Mouse (Mus musculus) heart, adult 11 months (tissue): ENCODE results near the gene Mks1.
"Not testable (repeated sequence)": the region's sequence is repeated elsewhere in the genome, so short reads cannot be mapped to it uniquely, and the experiment has no call there.

Experiments used
- DNase-seq: peaks from one replicate; pipeline ENCODE4 v3.0.0; 2022

The Mks1 gene

DNA sequence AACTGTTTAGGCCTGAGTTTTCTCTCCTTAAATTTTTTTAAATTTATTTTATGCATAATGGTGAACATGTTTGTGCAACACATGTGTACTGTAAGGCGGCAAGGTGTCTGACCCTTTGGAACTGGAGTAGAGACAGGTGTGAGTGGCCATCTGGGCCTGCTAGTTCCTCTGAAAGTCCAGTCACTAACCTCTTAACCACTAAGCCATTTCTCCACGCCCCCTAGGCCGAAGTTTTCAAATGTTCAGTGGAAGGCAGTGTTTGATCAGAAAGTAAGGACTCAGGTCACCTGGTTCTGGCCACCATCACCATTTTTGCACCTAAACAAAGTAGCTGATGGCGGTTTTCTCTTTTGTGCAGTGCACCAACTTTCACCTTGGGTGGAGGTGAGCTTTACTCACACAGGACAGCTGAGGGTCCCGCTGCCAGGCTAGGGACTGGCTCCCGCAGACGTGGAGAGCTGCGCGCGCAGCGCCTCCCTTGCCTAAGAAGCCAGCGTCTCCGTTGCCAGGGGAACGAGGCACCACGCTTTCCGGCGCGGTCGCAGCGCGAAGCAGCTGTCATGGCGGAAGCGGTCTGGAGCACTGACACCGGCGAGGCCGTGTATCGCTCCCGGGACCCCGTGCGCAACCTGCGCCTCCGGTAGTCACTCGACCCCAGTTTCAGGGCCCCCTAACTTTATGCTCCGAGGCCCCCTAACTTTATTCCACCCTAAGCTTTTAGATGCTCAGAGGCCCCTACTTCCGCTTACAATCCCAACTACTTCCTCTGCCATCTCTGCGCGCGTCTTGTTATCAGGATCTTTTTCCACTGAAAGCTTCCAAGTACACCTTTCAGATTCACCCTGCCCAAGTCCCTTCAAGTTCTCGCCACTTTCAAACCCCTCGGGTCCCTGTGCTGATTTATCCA, at the start of gene Mks1:
TSS of gene Mks1 (plus strand) at position 526 of the 907 bp plus-strand sequence.
- DNase-seq: peak; percentile 99

DNA sequence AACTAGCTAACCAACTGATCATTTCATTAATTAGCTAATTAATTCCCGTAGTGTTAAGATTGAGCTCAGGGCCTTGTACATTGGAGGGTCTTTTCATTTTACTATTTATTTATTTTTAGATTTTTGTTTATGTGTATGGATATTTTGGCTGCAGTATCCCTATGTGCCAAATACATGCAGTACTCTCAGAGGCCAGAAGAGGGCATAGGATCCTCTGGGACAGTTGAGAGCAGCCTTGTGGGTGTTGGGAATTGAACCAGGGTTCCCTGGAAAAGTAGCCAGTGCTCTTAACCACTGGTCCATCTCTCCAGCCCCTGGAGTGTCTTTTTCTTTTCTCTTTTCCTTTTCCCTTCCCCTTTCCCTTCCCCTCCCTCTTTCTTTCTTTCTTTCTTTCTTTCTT, 47.6 kb upstream of the Mks1 start:
- no peak for DNase-seq

DNA sequence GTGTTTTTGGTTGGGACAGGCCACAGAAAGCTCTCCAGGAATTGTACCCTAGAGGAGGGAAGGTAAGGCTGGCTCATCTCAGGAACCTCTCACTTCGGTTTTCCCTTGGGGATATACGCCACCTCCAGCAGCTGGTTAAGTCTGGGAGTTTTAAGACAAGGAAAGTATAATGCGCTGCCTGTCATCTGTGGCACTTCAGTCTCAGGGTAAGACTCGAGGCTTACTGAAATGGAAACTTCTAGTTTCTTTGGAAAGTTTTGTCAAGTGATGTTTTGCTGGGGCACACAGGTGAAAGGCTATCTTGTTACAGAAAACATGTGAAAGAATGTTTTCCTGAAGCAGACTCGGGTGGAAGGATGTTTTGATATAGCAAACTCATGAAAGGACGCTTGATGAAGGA, 45.6 kb upstream of the Mks1 start:
- DNase-seq: no peak

DNA sequence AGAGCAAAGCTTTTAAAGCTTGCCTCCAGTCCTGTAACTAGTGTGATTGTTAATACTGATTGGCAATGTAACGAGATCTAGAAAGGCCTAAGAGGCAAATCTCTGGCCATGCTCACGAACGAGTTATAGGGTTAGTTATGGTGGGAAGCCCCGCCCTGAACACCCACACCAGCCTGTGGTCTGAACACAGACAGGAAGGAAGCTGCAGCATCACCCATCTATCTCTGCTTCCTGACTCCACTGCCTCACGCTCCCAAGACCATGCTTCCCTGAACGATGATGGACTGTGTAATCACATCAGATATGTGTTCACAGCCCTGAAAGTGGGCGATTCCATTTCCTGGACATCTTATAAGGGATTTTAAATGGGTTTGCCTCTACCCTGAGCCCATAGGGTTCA, 44.8 kb upstream of the Mks1 start:
- no peak for DNase-seq

DNA sequence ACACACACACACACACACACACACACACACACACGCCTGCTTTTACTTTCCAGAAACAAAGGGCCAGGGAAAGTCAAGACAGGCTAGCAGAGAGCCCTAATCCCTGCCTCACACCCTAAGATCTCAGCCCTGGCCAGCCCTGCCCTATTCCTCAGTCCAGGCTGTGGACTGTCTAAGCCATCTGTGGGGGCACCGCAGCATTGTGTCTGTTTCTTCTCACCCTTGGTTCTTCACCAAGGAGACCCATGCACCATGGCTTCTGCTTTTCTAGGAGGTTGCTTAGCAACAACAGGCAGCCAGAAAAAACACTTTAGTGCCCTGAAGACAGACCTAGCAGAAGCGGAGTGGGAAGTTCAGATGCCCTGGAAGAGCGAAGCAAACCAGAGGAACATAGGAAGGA, 41.6 kb upstream of the Mks1 start:
- DNase-seq: no peak

DNA sequence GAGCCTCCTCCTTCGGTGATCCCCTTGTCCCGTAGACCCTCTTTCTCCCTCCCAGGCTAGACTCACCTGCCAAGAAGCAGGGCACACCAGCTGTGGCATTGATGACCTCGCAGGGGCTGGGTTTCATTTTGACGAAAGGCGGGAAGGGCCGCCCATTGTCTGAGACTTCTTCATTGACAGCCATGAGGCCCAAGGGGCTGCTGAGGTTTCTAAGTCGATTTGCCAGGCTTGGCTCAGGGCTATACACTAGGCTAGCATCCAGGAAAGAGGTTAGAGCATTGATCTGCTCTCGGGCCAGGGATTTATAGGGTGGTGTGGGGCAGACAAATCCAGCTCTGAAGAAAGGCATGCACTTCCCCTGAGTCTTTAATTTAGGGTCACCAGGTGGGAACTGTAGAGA, 38.2 kb upstream of the Mks1 start:
- no peak for DNase-seq

DNA sequence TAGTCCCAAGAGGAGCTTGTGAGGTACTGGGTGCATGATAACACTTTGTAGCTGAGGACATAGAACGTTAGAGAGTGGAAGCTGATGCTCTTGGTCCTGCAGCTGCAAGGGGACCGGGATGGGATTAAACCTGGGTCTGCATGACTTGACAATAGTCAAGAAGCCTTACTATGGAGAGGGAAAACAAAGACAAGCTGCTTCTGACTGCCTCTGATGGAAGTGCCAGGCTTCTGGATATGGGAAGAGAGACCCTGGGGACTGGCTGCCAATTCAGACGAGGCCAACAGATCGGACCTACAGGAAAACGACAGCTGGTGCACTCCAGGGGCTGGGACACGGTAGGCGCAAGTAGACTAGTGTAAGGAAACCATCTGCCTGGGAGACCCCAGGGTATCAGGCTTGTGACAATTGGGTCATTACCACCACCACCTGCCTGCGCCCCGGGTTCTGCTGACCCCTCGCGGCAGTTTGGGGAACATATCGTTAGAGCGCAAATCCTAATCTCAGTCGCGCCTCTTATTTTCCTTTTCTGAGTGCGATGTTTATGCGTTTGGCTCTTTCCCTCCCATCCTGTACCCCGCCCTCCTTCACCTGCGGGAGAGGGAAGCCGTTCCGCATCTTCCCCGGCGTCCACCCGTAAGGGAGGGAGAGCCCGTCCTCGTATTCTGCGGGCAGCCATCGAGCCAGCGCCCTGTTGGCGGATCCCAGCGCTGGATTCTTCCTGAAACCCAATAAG, 36.1 kb upstream of the Mks1 start:
- peak; percentile 73 for DNase-seq

DNA sequence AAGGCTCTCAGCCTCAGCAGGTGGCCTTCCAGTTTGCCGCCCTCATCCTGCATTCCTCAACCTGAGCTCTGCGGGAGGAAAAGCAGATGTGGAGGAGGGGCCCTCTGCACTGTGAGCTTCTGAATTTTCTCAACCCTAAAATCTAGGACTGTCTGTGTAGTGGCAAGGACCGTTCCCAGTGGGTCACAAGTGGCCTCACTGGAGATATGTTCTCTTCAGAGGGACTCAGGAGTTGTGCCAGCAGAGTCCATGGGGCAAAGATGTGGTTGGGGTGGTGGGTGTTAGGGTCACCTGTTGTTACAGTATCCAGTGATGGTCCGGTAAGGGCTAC, 35.6 kb upstream of the Mks1 start:
- no peak for DNase-seq

DNA sequence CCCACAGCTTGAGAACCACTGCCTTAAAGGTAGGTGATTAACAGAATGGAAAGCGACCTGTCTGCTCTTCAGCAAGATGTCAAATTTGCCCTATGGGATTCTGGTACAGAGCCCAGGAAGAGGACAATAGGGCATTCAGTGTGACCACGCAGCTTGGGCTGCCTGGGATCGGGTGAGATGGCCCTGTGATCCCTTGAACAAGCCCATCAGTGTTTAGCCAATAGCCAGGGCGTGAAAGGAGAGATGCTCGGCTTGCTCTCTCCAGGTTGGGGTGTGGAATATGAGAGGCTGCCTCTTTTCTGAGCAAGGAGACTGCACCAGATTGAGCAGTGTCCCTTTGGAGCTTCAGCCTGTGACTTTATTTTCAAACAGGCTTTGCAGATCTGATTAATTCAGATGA, 31.5 kb upstream of the Mks1 start:
- DNase-seq: peak; percentile 81

DNA sequence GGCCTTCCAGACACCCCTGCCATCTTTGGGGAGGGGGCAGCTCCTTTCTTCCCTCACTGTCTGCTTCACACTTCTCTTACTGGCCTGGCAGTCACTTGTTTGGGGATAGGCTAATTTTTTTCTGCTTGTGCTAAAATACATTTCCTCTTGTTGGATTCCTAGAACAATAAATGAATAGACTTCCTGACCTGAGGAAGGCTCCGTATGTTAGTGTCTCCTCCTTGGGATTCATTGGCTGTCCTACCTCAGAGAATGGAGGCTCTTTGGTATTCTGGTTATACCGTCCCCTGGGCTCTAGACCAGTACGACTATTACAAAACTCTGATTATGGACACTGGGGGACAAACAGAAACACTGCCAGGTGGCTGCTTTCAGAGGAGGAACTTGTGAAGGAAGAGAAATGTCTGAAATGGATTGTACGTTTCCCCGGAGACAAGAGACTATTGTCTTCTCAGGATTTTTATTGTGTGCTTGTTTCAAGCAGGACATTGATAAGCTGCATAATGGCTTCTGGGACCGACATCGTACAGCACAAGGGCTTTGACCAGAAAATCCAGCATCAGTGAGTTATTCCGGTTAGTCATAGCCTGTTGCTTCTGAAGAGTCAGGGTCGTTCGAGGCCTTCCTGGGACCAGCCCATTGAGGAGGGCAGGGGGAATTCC, 24.6 kb upstream of the Mks1 start, which contains the start of gene Lpo:
TSS of gene Lpo (minus strand) at position 51 of the 662 bp plus-strand sequence.
- DNase-seq: peak; percentile 77

DNA sequence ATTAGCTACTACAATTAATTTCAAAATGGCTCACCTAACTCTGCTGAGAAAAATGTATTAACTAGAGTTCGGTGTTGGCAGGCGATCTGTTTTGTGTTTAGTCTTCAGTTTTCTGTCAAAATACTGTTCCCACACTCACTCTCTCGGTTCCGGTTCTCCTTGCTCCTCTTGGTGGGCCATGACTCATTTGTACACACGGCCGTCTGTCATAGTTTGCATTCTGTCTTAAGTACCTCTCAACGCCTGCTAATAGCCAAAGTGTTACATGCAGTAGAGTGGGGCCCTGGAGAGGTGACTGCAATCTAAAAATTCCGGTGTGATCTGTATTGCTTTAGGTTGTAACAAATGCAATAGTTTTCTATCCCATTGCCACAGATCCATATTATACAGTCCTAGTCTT, 12.3 kb upstream of the Mks1 start:
- DNase-seq: peak; percentile 72

DNA sequence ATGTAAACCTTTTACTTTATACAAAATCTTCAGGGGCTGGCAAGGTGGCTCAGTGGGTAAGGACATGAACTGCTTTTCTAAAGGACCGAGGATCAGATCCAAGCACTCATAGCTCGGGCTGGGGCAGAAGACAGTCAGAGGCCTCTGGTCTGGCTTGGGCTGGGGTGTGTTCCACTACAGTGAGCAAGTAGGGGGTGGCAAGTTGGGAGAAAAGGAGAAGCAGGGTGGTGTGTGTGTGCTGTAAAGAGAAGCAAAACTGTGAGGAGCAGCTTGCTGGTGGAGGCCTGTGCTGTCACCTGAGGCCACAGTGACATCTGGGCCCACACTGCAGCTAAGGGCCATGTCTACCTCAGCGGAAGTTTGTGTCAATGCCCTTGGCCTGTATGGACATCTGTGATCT, 11.6 kb upstream of the Mks1 start:
- DNase-seq: no peak

DNA sequence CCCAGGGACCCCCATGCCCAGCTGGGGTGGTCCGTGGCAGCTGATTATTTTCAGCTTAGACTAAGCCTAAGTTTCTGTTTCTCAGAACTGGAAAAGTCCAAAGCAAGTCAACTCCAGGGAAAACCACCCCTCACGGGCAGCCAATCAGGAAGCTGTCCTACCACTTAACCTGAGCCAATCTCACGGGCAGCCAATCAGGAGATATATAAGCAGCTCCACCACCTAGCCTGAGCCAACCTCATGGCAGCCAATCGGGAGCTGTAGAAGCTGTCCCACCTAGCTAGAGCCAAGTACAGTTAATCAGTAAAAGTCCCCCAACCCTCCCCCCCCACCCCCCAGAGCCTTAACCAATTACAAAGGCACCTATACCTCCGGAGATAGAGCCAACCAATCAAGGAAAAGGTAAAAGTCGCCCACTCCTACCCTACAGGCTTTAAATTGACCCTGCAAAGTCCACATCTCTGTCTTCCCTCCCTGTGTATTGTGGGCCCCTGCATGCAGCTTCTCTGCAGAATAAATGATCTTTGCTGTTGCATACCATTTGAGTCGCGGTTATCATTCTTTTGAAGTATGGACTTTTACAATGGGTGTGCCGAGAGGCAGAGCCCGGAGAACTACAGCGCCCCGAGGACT, 5.9 kb upstream of the Mks1 start:
- DNase-seq: no peak

DNA sequence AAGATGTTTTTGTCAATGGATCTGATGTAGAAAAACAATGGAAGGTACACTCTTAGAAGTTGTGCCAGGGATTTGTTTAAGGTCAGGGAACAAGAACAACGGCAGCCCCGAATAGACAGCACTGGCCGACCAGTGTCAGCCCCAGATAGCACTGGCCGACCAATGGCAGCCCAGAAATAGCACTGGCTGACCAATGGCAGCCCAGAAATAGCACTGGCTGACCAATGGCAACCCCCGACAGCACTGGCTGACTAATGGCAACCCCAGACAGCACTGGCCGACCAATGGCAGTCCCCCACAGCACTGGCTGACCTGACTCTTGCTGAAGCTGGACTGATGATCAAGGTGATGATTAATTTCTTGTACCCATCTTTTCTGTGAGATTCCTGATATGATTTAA, 5.1 kb upstream of the Mks1 start:
- peak; percentile 74 for DNase-seq

DNA sequence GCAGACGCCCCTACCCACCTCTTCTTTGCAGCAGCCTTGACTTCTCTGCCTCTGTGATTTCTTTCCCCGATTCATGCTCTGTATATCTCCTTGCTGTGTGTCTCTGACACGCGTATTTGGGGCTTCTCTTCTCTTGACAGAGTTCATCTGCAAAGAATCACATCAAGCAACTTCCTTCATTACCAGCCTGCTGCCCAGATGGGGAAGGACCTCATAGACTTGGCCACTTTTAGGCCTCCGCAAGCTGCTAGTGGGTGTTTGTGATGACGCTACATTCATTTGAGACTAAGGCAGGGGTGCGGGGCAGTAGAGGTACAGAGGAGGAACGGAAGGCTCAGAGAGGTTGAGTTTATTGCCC, 561 bp downstream of the Mks1 start:
- peak; percentile 89 for DNase-seq

DNA sequence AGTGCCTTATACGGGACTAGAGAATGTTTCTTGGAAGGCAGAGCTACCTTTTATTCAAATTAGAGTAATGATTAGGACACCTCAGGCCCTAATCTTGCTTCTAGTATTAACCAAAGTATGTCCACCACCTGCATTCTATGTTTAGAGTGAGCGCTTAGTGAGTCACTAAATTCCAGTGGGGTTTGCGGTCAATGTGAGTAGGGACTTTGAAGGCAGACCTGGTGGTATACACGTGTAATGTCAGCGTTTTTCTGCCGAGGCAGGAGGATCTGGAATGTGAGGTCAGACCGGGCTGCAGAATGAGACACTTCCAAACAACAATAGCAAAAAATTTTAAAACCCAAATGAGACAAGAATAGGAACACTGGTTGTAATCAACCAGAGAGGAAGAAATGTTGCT, 1.5 kb downstream of the Mks1 start:
- DNase-seq: no peak

DNA sequence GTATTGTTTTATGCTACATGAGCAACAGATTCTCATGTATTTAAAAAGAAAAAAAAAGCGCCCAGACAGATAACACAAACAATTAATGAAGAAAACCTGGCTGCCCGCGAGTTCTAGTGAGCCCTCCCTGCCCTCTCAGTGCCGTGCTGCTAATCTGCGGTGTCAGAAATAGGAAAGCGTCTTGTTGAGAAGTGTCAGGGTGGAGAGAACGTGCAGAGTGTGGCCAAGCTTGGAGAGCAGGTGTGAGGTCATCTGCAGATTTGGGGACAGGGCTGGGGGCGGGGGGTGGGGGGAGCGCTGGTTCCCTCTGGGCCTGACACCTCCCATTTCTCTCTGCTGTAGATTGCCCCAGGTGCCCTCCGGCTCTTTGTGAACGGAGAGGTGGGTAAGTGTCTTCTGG, 6.3 kb downstream of the Mks1 start:
- no peak for DNase-seq

DNA sequence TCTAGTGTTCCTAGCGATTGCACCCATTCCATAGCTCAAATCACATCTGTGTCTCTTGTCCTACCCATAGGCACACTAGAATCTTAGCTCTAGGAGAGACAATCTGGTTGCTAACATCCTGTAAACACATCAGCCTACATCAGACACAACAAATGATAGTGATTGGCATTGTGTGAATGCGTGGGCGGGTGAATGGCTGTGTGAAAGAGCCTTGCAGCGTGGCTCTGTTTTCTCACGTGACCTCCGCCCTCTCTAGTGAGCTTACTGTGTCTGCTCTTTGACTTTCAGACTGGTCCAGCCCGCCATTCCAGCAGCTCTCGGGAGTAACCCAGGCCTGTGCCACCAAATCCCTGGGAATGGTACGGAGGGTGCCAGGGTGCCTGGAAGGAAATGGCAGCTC, 7.4 kb downstream of the Mks1 start:
- DNase-seq: no peak

DNA sequence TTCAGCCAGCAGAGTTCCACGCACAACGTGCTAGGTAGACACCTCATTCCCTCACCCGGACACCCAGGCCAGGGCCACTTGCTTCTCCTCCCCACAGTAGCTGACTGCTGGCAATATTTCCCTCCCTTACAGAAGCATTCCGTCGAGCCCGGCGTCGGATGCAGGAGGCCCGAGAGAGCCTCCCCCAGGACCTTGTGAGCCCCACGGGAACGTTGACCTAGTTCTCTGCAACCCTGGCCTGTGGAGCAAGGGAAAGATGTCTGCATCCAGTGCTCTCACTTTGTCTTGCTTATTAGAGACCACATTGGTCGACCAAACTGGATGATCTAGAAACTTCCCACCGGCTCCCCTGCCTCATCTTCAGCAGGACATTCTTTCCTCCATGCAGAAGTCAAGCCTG, 9.8 kb downstream of the Mks1 start:
- DNase-seq: peak; percentile 93

DNA sequence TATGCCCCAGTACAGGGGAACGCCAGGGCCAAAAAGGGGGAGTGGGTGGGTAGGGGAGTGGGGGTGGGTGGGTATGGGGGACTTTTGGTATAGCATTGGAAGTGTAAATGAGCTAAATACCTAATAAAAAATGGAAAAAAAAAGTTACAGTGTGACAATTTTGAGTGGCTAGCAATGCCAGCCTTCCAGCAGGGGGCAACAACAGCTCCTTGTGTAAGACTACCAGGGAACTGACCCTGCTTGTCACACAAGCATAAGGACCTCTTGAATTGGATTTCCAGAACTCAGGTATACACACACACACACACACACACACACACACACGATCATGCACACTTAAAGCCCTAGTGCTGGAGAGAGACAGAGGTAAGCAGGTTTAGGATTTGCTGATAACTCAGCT, 13.9 kb downstream of the Mks1 start:
- not testable (repeated sequence) for DNase-seq

DNA sequence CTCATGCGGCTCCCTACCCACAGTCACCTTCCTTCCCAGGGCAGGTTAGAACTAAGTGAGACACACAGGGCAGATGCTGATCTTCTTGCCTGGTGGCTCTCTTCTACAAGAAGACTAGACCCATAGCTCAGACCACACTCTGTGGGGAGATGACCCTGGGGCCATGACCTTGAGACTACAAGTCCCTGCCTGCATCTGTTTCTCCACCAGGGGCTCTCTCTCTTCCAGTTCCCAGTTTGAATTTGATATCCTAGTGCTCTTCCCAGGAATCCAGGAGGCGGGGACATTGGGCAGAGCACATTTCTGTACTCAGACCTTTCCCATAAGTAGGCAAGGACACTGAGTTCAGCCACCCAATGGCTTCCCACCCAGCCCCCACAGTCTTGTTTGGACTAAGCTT, 17.1 kb downstream of the Mks1 start:
- DNase-seq: no peak

DNA sequence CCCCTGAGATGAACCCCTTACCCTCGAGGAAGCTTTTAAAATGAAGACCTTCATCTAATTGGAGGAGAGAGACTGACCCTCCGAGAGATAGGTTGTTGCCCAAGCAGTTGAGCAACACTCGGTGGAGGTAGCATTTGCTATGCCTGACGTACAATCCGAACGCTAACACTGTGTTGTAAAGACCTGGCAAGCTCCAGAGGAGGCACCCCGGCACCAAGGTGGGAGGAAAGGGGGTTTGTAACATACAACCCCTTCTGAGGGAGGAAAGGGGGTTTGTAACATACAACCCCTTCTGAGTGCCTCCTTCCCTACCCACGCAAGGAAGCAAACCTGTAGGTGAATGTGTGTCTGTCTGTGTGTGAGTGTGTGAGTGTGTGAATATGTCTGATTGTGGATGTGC, 18.8 kb downstream of the Mks1 start:
- DNase-seq: no peak

DNA sequence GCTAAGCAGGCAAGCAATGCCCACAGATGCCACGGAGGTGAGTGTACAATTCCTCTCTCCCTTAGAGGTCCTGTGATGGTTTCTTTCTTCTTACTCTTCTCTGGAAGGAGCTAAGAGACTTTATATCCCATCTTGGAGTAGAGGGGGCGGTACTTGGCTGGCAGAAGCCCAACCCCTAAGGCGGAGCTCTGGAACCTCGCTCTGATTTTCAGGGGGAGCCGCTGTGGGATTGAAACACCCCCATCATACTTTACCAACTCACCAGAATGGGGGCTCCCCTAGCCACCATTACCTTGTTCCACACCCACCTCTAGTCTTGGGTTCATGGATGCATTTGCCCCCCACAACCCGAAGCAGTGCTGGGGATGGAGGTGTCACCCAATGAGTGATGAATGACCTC, 22.4 kb downstream of the Mks1 start, which contains the start of gene Epx:
TSS of gene Epx (minus strand) at position 101 of the 400 bp plus-strand sequence.
- DNase-seq: no peak
